Mouse (Mus musculus) v-Abl transformed pro-B cells (cell line): ENCODE measurements around the gene Ngrn.

Experiments
- in situ Hi-C, 2 experiments: fragments of 400-800 bp; cut with MboI; formaldehyde crosslinking; loops; one replicate each; pipeline ENCODE4 v1.15.1; 2025; ENCODE audit not compliant: unreplicated experiment in 2 of 2

Ngrn gene

GRCm38 (mm10) chr7:80297041-80297440 is 36.0 kb downstream of the Ngrn start:
- in situ Hi-C loops, result no loop called here

GRCm38 (mm10) chr7:80298754-80299153 is 37.7 kb downstream of the Ngrn start:
- in situ Hi-C loops, result no loop called here

GRCm38 (mm10) chr7:80299568-80299967 is 38.6 kb downstream of the Ngrn start:
- in situ Hi-C loops, result no loop called here

- in situ Hi-C loops, result loop anchor here in 1 of 2 experiments (25.0 kb wide), 1 partner anchor 514 kb away; the partner anchor contains the start of gene Mesp1
Measured at GRCm38 (mm10) chr7:80301522-80301921, 40.5 kb downstream of the Ngrn start.

GRCm38 (mm10) chr7:80307766-80308165 is 46.8 kb downstream of the Ngrn start:
- in situ Hi-C loops, result loop anchor here in 1 of 2 experiments (25.0 kb wide), 1 partner anchor 520 kb away; the partner anchor contains the start of gene Mesp1

- in situ Hi-C loops, result loop anchor here in 1 of 2 experiments (25.0 kb wide), 1 partner anchor 523 kb away; the partner anchor contains the start of gene Mesp1
Measured at GRCm38 (mm10) chr7:80310771-80311170, 49.8 kb downstream of the Ngrn start.
